Mouse (Mus musculus) heart, postnatal 0 days (tissue): Measurements from ENCODE around the gene Itga3.

Experiments used
- CTCF ChIP-seq: IDR thresholded peaks from 2 replicates; pipeline ENCODE4 v1.5.1; 2016; ENCODE audit warnings: antibody characterized with exemption, control low read depth, low read depth
- EP300 ChIP-seq: IDR thresholded peaks from 2 replicates; pipeline ENCODE4 v1.6.1; 2016; ENCODE audit warnings: antibody characterized with exemption, low read depth

GRCm38 (mm10) chr11:94994947-94995772 is 81.4 kb downstream of the Itga3 start:
- TF ChIP-seq CTCF (no peak), EP300 (no peak)
